Mouse (Mus musculus) urinary bladder, postnatal 4 days (tissue): ENCODE results near the gene Serpinb6a.

Source experiments
- DNase-seq, 2 experiments: peaks; one replicate each; pipeline ENCODE4 v3.0.0; 2021 to 2022; ENCODE audit warnings: low spot score in 2 of 2

Serpinb6a gene

DNA sequence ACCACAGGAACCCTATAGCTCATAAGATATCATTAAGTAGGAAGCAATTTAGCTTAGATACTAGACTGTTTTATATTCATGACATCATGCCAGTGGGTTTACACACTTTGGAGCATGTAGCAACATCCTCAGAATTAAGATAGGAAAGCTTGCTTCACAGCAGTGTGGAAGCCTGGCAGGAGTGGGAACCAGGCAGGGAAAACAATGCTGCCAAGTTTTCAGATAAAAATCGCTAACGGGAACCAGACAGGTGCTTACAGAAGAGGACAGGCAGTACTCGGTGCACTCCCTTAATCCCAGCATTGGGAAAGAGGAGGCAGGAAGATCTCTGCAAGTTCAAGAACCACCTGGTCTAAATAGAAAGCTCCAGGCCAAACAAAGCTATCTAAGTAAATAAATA lies 95.8 kb downstream of the Serpinb6a start:
- no peak for DNase-seq

GRCm38 (mm10) chr13:33905176-33905954 lies 97.2 kb downstream of the Serpinb6a start, which contains the start of gene Serpinb6c:
Serpinb6c (minus strand) TSS chr13:33905708.
- DNase-seq = no peak

GRCm38 (mm10) chr13:33903290-33903689 lies 99.3 kb downstream of the Serpinb6a start:
- DNase-seq = no peak

GRCm38 (mm10) chr13:33894207-33894606 lies 108.4 kb downstream of the Serpinb6a start:
- DNase-seq = no peak
